Mouse (Mus musculus): ENCODE data around the gene Ing4. TPM values are rescaled to one million over a fixed set of nuclear protein-coding genes. Genes with fewer than 3 reads are reported as not detected.

Gene Ing4
- total and polyA plus RNA-seq, 3 experiments: 29.5 to 34.9 TPM; not detected in 1

GRCm38 (mm10) chr6:125089521-125090321 lies 50.2 kb downstream of the Ing4 start (continued):
- TF ChIP-seq ZC3H11A (IDR thresholded peaks at IDR 0.05; ENCODE audit: low read depth, low read length) (0 out of 2 replicates have a peak, but pooled peaks have one; percentile 2), UBTF (IDR thresholded peaks at IDR 0.05; ENCODE audit: borderline replicate concordance, insufficient read depth, low read depth, low read length) (no peak), SMC3 (IDR thresholded peaks at IDR 0.05; ENCODE audit: low read depth, low read length) (no peak)

- Histone ChIP-seq H3K79me2 (ENCODE audit: control insufficient read depth, insufficient read depth, low read length, poor library complexity) (no peaks in the 10 kb centered on the region; the same call in 1 of the 2 replicates), H3K9ac (ENCODE audit: control insufficient read depth, low read depth, low read length, poor library complexity, severe bottlenecking) (peak overlapping the region; percentile 59), H3K36me3 (ENCODE audit: control insufficient read depth in 1 of 2, insufficient read depth in 2 of 2, low read length in 2 of 2) (peaks cover 0 to 19% of the 10 kb centered on the region in 2 experiments; a peak in 2 of 4 replicates), H3K27me3 (ENCODE audit: control insufficient read depth in 1 of 2, insufficient read depth in 2 of 2, low read length in 2 of 2) (no peaks in the 10 kb centered on the region), H3K27ac (ENCODE audit: control insufficient read depth, low read depth, low read length) (peak overlapping the region; percentile 73), H3K9me3 (replicated peaks; ENCODE audit: insufficient read depth, low read length) (no peaks in the 10 kb centered on the region), H3K4me3 (ENCODE audit: control insufficient read depth in 1 of 2, insufficient read depth in 1 of 2, low read depth in 2 of 2, low read length in 2 of 2) (peak overlapping the region; percentile 33 to 44), H3K4me1 (ENCODE audit: control insufficient read depth in 1 of 2, insufficient read depth in 2 of 2, low read length in 2 of 2) (peaks cover 8 to 19% of the 10 kb centered on the region in 2 experiments)
- peak; percentile 79 for DNase-seq (ENCODE audit: low read depth, low spot score)
- peak; percentile 22; the same call in 1 of the 2 replicates for TF ChIP-seq KAT2A (conservative IDR thresholded peaks at IDR 0.05; ENCODE audit: low read depth, low read length)
- peak; percentile 79 for TF ChIP-seq MXI1 (IDR thresholded peaks at IDR 0.05; ENCODE audit: low read depth, low read length)
- TF ChIP-seq SIN3A (IDR thresholded peaks at IDR 0.05; ENCODE audit: low read length): peak; percentile 54; the same call in 1 of the 2 replicates
- no peak for TF ChIP-seq ZKSCAN1 (IDR thresholded peaks at IDR 0.05; ENCODE audit: low read depth, low read length)
- TF ChIP-seq CHD2 (IDR thresholded peaks at IDR 0.05; ENCODE audit: low read length): no peak
- TF ChIP-seq ZNF384 (IDR thresholded peaks at IDR 0.05; ENCODE audit: low read depth, low read length): no peak
- TF ChIP-seq MEF2A (IDR thresholded peaks at IDR 0.05; ENCODE audit: extremely low read depth, insufficient replicate concordance, low read depth, low read length, poor library complexity, severe bottlenecking): no peak
- TF ChIP-seq POLR2A (IDR thresholded peaks at IDR 0.05; ENCODE audit: control insufficient read depth in 1 of 2, insufficient read depth in 1 of 2, low read depth in 1 of 2, low read length in 2 of 2, poor library complexity in 1 of 2): peak in 1 of 2 experiments; percentile 33; a peak in 1 of 4 replicates
- peak; percentile 75 for TF ChIP-seq HCFC1 (IDR thresholded peaks at IDR 0.05; ENCODE audit: low read depth, low read length)
- peak; percentile 59 for TF ChIP-seq MAX (IDR thresholded peaks at IDR 0.05; ENCODE audit: low read length)
- no peak for TF ChIP-seq USF2 (IDR thresholded peaks at IDR 0.05; ENCODE audit: borderline replicate concordance in 1 of 2, insufficient read depth in 1 of 2, low read depth in 1 of 2, low read length in 2 of 2)
- no peak for TF ChIP-seq E2F4 (IDR thresholded peaks at IDR 0.05; ENCODE audit: borderline replicate concordance, low read depth, low read length)
- no peak for TF ChIP-seq RAD21 (IDR thresholded peaks at IDR 0.05; ENCODE audit: low read depth, low read length)
- 0 out of 2 replicates have a peak, but pooled peaks have one; percentile 52 for TF ChIP-seq CHD1 (IDR thresholded peaks at IDR 0.05; ENCODE audit: low read depth, low read length)
- TF ChIP-seq POLR2AphosphoS5 (IDR thresholded peaks at IDR 0.05; ENCODE audit: borderline replicate concordance, low read depth, low read length): no peak
- no peak for TF ChIP-seq MAFK (IDR thresholded peaks at IDR 0.05; ENCODE audit: borderline replicate concordance, low read depth, low read length)
- 0 out of 2 replicates have a peak, but pooled peaks have one; percentile 13 for TF ChIP-seq ETS1 (IDR thresholded peaks at IDR 0.05; ENCODE audit: low read depth, low read length)
- peak; percentile 69; the same call in 1 of the 2 replicates for TF ChIP-seq MAZ (IDR thresholded peaks at IDR 0.05; ENCODE audit: low read depth, low read length)
- TF ChIP-seq NELFE (IDR thresholded peaks at IDR 0.05; ENCODE audit: low read depth, low read length): peak; percentile 61
- TF ChIP-seq GATA1 (IDR thresholded peaks at IDR 0.05; ENCODE audit: low read depth, low read length): no peak
- TF ChIP-seq ELF1 (IDR thresholded peaks at IDR 0.05; ENCODE audit: low read depth, low read length): peak; percentile 70
- TF ChIP-seq MYC (IDR thresholded peaks at IDR 0.05; ENCODE audit: low read depth, low read length): 0 out of 2 replicates have a peak, but pooled peaks have one; percentile 53
- no peak for TF ChIP-seq USF1 (IDR thresholded peaks at IDR 0.05; ENCODE audit: low read depth, low read length)
- TF ChIP-seq RCOR1 (IDR thresholded peaks at IDR 0.05; ENCODE audit: low read depth, low read length): 0 out of 2 replicates have a peak, but pooled peaks have one; percentile 31
- no peak for TF ChIP-seq TAL1 (IDR thresholded peaks at IDR 0.05; ENCODE audit: low read length)
- TF ChIP-seq MYB (IDR thresholded peaks at IDR 0.05; ENCODE audit: low read depth, low read length): no peak
- no peak for TF ChIP-seq TBP (IDR thresholded peaks at IDR 0.05; ENCODE audit: low read depth, low read length)
- TF ChIP-seq BHLHE40 (IDR thresholded peaks at IDR 0.05; ENCODE audit: borderline replicate concordance, low read depth, low read length): no peak
- TF ChIP-seq ZMIZ1 (IDR thresholded peaks at IDR 0.05; ENCODE audit: low read depth, low read length): peak; percentile 49; the same call in 1 of the 2 replicates
Observed at GRCm38 (mm10) chr6:125090341-125091085, 51.0 kb downstream of the Ing4 start.

All from MEL (cell line).